Mouse (Mus musculus) liver, embryonic 14.5 days (tissue): ENCODE results near the gene Bckdk. TPM values are rescaled to one million over a fixed set of nuclear protein-coding genes. Genes with fewer than 3 reads are reported as not detected.

Experiments used
- ATAC-seq: fragments of 200-750 bp; cut with Nextera tagmentation; 2 replicates; pipeline ENCODE4 v1.8.0; 2017; ENCODE audit warnings: moderate number of reproducible peaks, mild to moderate bottlenecking, moderate library complexity; ENCODE audit not compliant: insufficient read depth
- DNase-seq, 3 experiments: peaks; one replicate each; pipeline ENCODE4 v3.0.0-alpha.2; 2012 to 2013; ENCODE audit warnings: low read depth in 3 of 3, low spot score in 3 of 3
- H3K27ac ChIP-seq: fragments of 300-500 bp; sonication (generic); 2 replicates; pipeline ENCODE4 v1.5.1; 2014; ENCODE audit warnings: moderate library complexity, mild to moderate bottlenecking, control low read depth, inconsistent platforms
- H3K27me3 ChIP-seq: fragments of 300-500 bp; sonication (generic); 2 replicates; pipeline ENCODE4 v1.6.1; 2014; ENCODE audit warnings: mild to moderate bottlenecking, low read length, moderate library complexity; ENCODE audit not compliant: control insufficient read depth, insufficient read depth
- H3K36me3 ChIP-seq: fragments of 300-500 bp; sonication (generic); replicated peaks from 2 replicates; pipeline ENCODE4 v1.6.1; 2014; ENCODE audit warnings: low read depth; ENCODE audit not compliant: control insufficient read depth, insufficient read depth
- H3K4me1 ChIP-seq, 2 experiments: fragments of 200-500 bp in 1 of 2; fragments of 300-500 bp in 1 of 2; sonication (generic) in 1 of 2; replicated peaks; 2 replicates each; pipeline ENCODE4 v1.6.1; 2012 to 2014; ENCODE audit warnings: antibody characterized with exemption in 1 of 2, inconsistent platforms in 1 of 2, low read length in 1 of 2; ENCODE audit not compliant: control insufficient read depth in 2 of 2, insufficient read depth in 2 of 2
- H3K4me2 ChIP-seq: fragments of 300-500 bp; sonication (generic); 2 replicates; pipeline ENCODE4 v1.6.1; 2014; ENCODE audit warnings: low read depth, mild to moderate bottlenecking, control low read depth, moderate library complexity
- H3K4me3 ChIP-seq, 2 experiments: fragments of 200-500 bp in 1 of 2; fragments of 300-500 bp in 1 of 2; sonication (generic) in 1 of 2; 2 replicates each; pipeline ENCODE4 v1.5.1; 2012 to 2014; ENCODE audit warnings: low read depth in 2 of 2, low read length in 2 of 2, mild to moderate bottlenecking in 2 of 2, control low read depth in 1 of 2, inconsistent platforms in 1 of 2, moderate library complexity in 1 of 2; ENCODE audit not compliant: insufficient read depth in 1 of 2
- H3K9ac ChIP-seq: fragments of 300-500 bp; sonication (generic); replicated peaks from 2 replicates; pipeline ENCODE4 v1.6.1; 2014; ENCODE audit warnings: mild to moderate bottlenecking, control low read depth, moderate library complexity
- H3K9me3 ChIP-seq: fragments of 300-500 bp; sonication (generic); 2 replicates; pipeline ENCODE4 v1.6.1; 2016; ENCODE audit warnings: low read length, mixed read lengths; ENCODE audit not compliant: control insufficient read depth
- CTCF ChIP-seq: IDR thresholded peaks from 2 replicates; pipeline ENCODE4 v1.5.1; 2016; ENCODE audit warnings: antibody characterized with exemption, low read depth, control low read depth
- EP300 ChIP-seq: IDR thresholded peaks from 2 replicates; pipeline ENCODE4 v1.6.1; 2016; ENCODE audit warnings: antibody characterized with exemption, low read depth
- WGBS: fragments of 180-500 bp; shearing (Covaris S2); extraction: QIAGEN DNeasy Blood & Tissue Kit; methylation state at CpG from one replicate; pipeline ENCODE4 v1.1.7; 2014; ENCODE audit not compliant: insufficient replicate concordance; 5-methylcytosine and 5-hydroxymethylcytosine counted together
- polyA plus RNA-seq, 2 experiments: library from polyadenylated mRNA; depleted of rRNA in 1 of 2; stranded (reverse) in 1 of 2; unstranded in 1 of 2; fragments of >200 nt; fragmentation: Nextera tagmentation in 1 of 2; extraction: Ambion mirVana in 1 of 2; gene quantifications; 2 replicates each; pipeline versions ENCODE4 v1.2.1 to v1.2.3; 2012 to 2014

The Bckdk gene
- polyA plus RNA-seq, 2 experiments, result 28.0 to 68.3 TPM

DNA sequence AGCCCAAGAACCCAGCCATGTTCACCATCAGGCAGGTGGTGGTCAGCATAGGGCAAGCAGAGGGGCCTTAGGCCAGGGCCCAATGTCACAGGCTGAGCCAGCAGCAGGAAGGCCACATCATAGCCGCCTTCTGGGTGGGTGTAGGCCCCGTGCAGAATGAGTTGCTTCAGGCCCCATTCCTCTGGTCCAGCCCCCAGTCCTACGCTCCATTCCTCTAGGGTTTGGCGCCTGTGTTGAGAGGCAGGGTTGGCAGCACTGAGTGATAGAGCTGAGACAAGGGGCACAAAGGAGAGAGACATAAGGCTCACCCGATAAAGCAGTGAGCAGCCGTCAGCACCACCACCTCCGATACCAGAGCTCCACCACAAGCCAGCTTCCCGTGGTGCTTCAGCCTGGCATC, 16.7 kb upstream of the Bckdk start:
- Histone ChIP-seq H3K27ac (no peak overlapping the region), H3K4me2 (no peak overlapping the region), H3K4me3 (no peak overlapping the region), H3K9me3 (peaks cover 3% of the 10 kb centered on the region), H3K27me3 (no peaks in the 10 kb centered on the region), H3K36me3 (peaks cover 24% of the 10 kb centered on the region), H3K4me1 (no peaks in the 10 kb centered on the region), H3K9ac (no peak overlapping the region)
- no peak for ATAC-seq
- TF ChIP-seq EP300 (no peak), CTCF (no peak)
- WGBS, result 84% methylated on average over 8 of the region's 8 CpGs
- no peak for DNase-seq

DNA sequence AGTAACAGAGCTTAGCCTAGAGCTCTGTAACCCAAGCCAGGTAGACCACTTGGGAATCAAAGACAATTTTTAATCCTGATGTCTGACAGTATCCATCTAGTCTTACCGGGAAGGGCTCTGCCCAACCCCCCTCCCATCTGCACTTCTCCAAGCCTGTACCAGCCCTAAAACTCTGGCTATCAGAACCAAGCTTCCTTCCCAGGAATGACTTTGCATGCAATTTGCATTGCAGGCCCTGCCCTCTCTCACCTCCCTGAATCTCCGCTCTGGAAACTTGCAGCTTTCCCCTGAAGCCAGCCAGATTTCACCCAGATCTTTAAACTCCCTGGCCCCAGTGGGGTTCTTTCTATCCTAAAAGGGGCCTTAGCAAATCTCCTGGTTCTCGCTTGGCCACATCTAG, 16.1 kb upstream of the Bckdk start:
- H3K4me2 ChIP-seq, result no peak overlapping the region
- H3K9me3 ChIP-seq, result no peaks in the 10 kb centered on the region
- H3K4me1 ChIP-seq, result no peaks in the 10 kb centered on the region
- H3K27me3 ChIP-seq, result no peaks in the 10 kb centered on the region
- ATAC-seq (no peak), DNase-seq (no peak)
- TF ChIP-seq EP300 (no peak), CTCF (no peak)
- WGBS, result 77% methylated on average over 3 of the region's 3 CpGs
- H3K4me3 ChIP-seq, result no peak overlapping the region
- H3K27ac ChIP-seq, result no peak overlapping the region
- H3K36me3 ChIP-seq, result peaks cover 18% of the 10 kb centered on the region
- H3K9ac ChIP-seq, result no peak overlapping the region

DNA sequence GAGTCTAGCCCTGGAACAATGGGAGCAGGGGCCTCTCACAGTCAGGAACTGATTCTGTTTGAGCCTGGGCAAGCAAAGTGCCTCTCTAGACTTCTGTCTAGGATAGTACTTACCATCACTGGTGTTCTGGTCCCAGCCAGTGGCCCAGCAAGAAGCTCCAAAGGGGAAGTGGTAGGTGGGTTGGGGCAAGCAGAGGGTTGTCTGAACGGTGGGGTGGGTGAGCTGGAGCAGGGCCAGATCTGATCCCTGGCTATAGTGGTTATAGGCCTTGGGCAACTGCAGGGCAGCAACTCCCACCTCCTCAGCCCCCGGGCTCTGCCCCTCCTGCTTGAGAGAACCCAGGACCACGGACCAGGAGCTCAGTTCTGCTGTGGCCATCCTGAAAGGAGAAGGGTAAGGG, 15.1 kb upstream of the Bckdk start:
- Histone ChIP-seq H3K4me3 (no peak overlapping the region), H3K27ac (no peak overlapping the region), H3K4me2 (no peak overlapping the region), H3K27me3 (no peaks in the 10 kb centered on the region), H3K9me3 (no peaks in the 10 kb centered on the region), H3K9ac (no peak overlapping the region), H3K36me3 (peaks cover 10% of the 10 kb centered on the region), H3K4me1 (no peaks in the 10 kb centered on the region)
- WGBS, result 57% methylated on average over 3 of the region's 3 CpGs
- ATAC-seq, result no peak
- DNase-seq, result no peak
- no peak for TF ChIP-seq CTCF
- no peak for TF ChIP-seq EP300

DNA sequence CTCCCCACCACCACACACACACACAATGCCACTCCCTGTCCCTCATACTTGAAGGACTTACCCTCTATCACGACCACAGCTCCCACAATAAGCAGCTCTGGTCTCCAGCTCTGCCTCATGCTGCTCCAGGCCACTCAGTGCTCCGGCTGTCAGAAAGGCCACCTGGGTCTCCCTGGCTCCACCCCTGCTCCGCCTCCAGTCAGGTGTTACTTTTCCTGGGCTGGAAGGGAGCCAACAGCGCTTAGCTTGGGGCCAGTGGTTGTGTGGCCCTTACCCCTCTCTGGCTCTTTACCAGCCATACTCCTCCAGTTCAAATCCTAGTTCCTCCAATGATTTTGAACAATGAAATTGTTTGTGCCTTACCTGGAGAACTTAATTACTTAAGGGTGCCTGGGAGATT, 13.1 kb upstream of the Bckdk start, which contains the start of gene Prss53:
TSS of gene Prss53 (minus strand) at position 173 of the 400 bp plus-strand sequence.
- Histone ChIP-seq H3K4me1 (peaks cover 9 to 10% of the 10 kb centered on the region in 2 experiments), H3K9me3 (no peaks in the 10 kb centered on the region), H3K27ac (no peak within 1 kb of the TSS), H3K9ac (no peak within 1 kb of the TSS), H3K4me3 (no peak within 1 kb of the TSS), H3K4me2 (no peak within 1 kb of the TSS), H3K36me3 (peaks cover 8% of the 10 kb centered on the region), H3K27me3 (no peaks in the 10 kb centered on the region)
- ATAC-seq, result no peak
- TF ChIP-seq CTCF, result no peak
- no peak for TF ChIP-seq EP300
- 56% methylated on average over 4 of the region's 4 CpGs for WGBS
- no peak for DNase-seq

DNA sequence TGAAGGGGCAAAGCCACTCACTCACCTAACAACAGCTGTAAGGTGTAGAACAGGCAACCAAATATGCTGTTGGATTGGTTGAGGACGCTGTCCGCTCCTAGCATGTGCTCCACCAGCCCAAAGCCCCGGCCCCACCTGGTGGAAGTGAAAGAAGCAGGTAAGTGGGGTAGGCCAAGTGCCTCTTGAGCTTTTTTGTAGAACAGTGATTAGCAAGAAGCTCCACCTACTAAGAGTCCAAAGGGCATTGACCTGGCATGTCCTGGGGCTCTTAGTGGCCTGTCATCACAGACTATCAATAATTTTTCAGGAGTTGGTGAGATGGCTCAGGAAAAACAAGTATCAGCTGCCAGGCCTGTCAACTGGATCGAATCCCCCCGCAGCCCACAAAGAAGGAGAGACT, 9.4 kb upstream of the Bckdk start:
- peaks cover 22 to 27% of the 10 kb centered on the region in 2 experiments for H3K4me1 ChIP-seq
- 72% methylated on average over 5 of the region's 5 CpGs for WGBS
- no peaks in the 10 kb centered on the region for H3K27me3 ChIP-seq
- peak overlapping the region; percentile 96 for H3K4me2 ChIP-seq
- no peak for DNase-seq
- peak overlapping the region; percentile 76 for H3K27ac ChIP-seq
- no peak for TF ChIP-seq EP300
- TF ChIP-seq CTCF, result no peak
- peak overlapping the region; percentile 65 to 70 for H3K4me3 ChIP-seq
- no peaks in the 10 kb centered on the region for H3K9me3 ChIP-seq
- H3K9ac ChIP-seq, result peak overlapping the region; percentile 67
- no peaks in the 10 kb centered on the region; the same call in 1 of the 2 replicates for H3K36me3 ChIP-seq
- ATAC-seq, result no peak
